Mouse (Mus musculus) layer of hippocampus, adult 9-10 months (tissue): ENCODE results near the gene Nr1h2.

Experiments used
- DNase-seq: peaks from one replicate; pipeline ENCODE4 v3.0.0; 2022; ENCODE audit warnings: low spot score

Nr1h2 gene

GRCm38 (mm10) chr7:44553826-44554225 lies at the start of gene Nr1h2:
Gene Nr1h2 (minus strand): TSS chr7:44553951.
- peak; percentile 79 for DNase-seq

DNA sequence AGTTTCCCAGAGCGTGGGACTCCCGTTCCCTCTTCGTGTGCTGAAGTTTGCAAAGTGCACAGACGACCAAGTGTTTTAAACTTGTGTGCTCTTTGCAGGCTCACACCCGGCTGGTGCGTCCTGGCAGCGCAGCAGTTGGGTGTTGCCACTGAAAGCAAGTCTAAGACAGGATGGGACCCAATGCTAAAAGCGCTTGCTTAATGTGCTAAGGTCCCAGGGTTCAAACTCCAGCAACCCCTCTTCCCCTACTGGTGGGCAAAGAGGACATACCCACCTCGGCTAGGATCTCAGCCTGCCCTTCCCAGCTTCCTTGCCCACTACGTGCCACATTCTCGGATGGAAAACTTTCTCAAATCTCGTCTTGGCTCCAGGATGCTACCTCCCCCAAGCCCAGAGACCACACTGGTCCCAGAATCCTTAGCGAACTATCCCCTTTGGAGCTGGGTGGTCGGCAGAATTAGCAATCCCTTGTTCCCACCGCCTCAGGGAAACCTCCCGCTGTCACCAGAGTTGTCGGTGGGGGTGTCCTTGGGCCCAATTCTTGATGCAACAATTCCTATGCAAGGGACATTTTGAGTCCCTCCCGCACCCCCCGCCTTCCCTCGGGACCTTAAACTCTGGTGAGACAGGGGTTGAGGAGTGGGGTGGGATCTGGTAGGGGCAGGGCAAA lies 49.6 kb upstream of the Nr1h2 start:
- no peak for DNase-seq

- DNase-seq = peak; percentile 55
These were observed 48.7 kb upstream of the Nr1h2 start for GRCm38 (mm10) chr7:44602443-44602842.

GRCm38 (mm10) chr7:44601646-44602045 lies 47.9 kb upstream of the Nr1h2 start:
- no peak for DNase-seq

DNA sequence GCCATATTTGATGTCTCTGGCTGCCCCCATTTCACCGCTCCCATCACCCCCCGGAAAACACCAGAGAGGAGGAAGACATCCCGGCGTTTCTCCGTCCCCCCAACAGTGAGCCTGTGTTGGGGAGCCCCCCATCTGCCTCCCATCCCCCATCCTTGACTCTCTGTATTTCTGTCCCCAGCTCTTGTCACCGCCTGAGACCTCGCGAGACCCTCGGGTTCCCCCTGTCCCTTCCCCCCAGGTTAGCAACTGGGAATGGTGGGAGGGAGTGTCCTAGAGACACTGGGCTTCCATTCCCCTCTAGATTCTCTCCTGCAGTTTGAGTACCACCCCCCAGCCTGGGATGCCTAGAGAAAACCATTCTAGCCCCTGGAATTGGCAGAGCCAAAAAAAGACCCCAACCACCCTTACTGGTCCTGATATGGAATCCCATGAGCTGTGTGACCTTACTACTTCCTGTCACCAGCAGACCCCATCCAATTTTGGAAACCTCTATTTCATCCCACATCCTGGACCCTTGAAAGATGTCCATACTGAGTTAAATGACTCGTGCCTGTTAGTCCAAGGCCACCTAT lies 47.0 kb upstream of the Nr1h2 start:
- no peak for DNase-seq

- no peak for DNase-seq
These were observed 44.6 kb upstream of the Nr1h2 start for GRCm38 (mm10) chr7:44598336-44598735.

DNA sequence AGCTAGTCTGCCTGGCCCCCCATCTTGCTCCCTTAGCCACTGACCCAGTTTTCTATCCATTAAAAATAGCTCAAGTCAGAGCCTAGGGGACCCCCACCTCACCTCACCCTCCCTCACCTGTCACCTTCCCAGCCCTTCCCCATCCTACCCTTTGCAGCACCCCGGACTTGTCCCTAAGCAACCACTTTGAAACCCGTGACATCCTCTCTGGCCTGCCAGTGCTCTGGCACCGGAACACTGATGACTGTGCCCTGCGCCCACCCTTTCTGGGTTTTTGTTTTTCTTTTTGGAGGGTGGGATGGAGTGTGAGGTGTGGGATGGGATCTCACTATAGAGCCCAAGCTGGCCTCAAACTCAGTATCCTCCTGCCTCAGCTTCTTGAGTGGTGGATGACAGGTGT lies 43.9 kb upstream of the Nr1h2 start:
- no peak for DNase-seq

DNA sequence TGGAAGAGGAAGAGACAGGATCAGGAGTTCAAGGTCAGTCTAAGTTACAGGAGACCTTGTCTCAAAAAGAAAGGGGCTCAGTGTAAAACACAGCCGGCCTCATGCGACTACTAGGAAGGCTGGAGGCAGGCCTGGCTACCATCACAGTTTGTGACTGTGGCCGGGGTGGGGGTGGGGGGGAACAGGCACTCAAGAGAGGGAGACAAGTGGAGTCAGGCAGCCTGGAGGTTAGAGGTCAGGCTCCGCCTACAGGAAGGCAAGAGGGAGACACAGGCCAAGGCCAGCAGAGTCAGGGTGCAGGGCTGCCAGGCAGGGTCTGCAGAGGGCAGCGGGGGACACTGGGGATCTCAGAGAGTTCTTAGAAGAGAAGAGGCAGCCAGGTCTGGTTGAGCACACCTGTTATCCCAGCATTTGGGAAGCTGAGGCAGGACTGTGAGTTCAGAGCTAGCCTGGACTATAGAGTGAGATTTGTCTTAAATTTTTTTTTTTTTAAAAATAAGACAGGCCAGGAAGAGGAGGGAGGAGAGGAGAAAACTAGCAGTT lies 43.3 kb upstream of the Nr1h2 start:
- DNase-seq = no peak

DNA sequence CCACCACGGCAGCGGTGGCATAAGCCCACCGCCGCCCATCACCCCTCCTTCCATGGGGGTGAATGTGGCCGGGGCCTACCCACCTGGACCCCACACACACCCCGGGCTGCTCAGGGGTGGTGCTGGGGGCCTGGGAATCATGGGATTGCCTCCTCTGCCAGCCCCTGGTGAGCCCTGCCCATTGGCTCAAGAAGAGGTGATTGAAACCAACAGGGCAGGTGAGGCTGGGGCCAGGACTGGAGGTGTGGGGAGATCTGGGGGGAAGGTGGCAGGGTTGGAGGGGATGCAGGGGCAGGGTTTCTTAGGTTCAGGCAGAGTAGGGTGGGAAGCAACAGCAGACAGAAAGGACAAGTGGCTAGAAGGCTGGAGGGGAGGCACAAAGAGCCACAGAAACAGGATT lies 42.3 kb upstream of the Nr1h2 start:
- no peak for DNase-seq

- DNase-seq = no peak
These were observed 41.4 kb upstream of the Nr1h2 start for GRCm38 (mm10) chr7:44595131-44595561.

- DNase-seq = no peak
These were observed 40.5 kb upstream of the Nr1h2 start for GRCm38 (mm10) chr7:44594291-44594690.

GRCm38 (mm10) chr7:44593775-44594174 lies 40.0 kb upstream of the Nr1h2 start:
- peak; percentile 61 for DNase-seq

DNA sequence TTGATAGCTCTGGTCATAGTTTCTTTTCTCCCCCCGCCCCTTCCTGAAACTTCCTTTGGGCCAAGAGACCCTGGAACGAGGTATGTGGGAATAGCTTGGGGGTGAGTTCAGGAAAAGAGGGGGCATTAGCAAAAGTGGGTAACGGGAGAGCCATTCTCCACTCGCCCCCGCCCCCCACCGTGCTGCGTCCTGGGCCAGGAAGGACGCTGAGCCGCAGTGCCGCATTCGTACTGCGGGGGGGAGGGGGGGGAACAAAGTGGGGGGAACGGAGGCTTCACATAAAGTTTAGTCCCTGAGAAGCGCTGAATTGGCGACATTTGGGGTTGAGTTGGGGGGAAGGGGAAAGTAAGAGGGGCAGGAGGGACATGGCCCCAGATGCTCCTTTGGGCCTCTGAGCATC lies 39.3 kb upstream of the Nr1h2 start:
- DNase-seq = no peak

GRCm38 (mm10) chr7:44591348-44592116 lies 37.8 kb upstream of the Nr1h2 start:
- no peak for DNase-seq

GRCm38 (mm10) chr7:44590402-44591347 lies 36.9 kb upstream of the Nr1h2 start, which contains the start of gene Kcnc3:
Gene Kcnc3 (plus strand): TSS chr7:44590664.
- peak; percentile 71 for DNase-seq

- DNase-seq = no peak
These were observed 36.2 kb upstream of the Nr1h2 start for GRCm38 (mm10) chr7:44589946-44590345.

GRCm38 (mm10) chr7:44589149-44589548 lies 35.4 kb upstream of the Nr1h2 start:
- DNase-seq = no peak

DNA sequence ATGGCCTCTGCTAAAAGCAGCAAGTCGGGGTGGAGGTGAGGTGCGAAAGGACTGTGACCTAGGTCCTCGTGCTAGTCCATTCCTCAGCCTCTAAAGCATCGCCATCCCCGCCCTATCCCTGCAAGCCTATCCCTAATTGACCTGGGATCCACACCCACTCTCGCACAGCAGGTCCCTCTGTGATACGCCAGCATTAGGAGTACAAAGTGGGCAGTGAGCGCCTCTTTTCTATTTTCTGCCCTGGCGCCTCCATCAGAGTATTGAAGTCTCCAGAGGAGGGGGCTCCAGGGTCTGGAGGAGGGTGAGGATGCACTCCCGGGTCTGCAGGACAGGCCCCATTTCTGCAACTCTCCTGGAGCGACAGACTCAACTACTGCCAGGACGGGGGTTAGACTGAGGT lies 34.6 kb upstream of the Nr1h2 start:
- DNase-seq = no peak

DNA sequence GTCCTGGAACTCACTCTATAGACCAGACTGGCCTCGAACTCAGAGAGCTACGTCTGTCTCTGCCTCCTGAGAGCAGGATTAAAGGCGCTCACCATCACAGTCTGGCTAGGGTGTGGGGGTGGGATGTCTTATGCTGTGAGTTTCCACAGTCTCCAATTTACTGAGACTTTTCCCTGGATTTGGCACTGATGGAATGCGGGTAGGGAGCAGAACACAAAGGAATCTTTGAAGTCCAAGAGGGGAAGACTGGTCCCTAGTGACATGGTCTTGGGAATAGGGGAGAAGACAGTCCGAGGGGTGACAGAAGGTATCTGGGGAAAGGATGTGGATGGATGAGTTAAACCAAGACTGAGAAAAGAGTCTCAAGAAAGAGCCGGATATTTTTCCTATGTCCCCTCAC lies 33.9 kb upstream of the Nr1h2 start:
- DNase-seq = no peak

DNA sequence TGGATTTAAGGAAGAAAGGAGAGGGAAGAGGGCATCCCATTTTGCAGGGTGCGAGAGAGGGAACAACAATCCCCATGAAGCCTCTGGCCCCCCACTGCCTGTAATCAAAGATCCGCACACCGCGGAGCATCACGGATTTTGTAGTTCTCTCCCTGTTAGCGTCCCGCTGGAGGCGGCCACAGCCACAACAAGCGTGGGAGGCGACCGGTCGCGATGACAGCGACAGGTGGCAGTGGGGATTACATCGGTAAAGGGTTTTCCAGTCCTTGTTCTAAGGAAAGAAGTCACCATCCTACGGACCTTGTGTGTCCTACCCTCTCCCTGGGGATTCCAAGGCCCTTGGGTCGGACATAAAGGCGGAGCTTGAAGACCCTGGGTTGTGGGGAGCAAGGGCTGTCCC lies 33.2 kb upstream of the Nr1h2 start:
- DNase-seq = peak; percentile 76

DNA sequence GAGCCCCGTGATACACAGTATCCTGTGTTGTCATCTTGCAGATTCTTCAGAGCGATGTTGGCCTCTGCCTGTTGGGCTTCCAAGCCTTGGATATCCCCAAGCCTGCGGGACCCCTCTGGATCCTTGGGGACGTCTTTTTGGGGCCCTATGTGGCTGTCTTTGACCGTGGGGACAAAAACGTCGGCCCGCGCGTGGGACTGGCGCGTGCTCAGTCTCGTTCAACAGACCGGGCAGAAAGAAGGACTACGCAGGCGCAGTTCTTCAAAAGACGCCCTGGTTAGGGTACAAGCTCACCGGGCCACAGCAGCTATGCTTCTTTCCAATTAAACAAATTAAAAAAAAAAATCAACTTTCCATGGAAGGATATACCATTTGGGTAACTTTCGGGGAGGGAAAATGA lies 32.8 kb upstream of the Nr1h2 start:
- DNase-seq = peak; percentile 65

GRCm38 (mm10) chr7:44585606-44586005 lies 31.9 kb upstream of the Nr1h2 start:
- DNase-seq = no peak
